Mouse (Mus musculus): Measurements from ENCODE around the gene Ttn. TPM values are rescaled to one million over a fixed set of nuclear protein-coding genes. Genes with fewer than 3 reads are reported as not detected.
A peak's percentile ranks its signal among the peaks of the same experiment; 100 is the strongest.

Gene Ttn
- polyA plus RNA-seq, 1 experiment = 0.04 TPM

- no peaks in the 10 kb centered on the region for H3K4me1 ChIP-seq (ENCODE audit: control insufficient read depth, insufficient read depth, low read length)
- TF ChIP-seq CTCF (IDR thresholded peaks at IDR 0.05; ENCODE audit: borderline replicate concordance, insufficient read depth, low read length) (no peak), POLR2A (IDR thresholded peaks at IDR 0.05; ENCODE audit: low read depth, low read length) (no peak)
- no peak overlapping the region for H3K4me3 ChIP-seq (ENCODE audit: insufficient read depth, low read length)
- no peak overlapping the region for H3K27ac ChIP-seq (ENCODE audit: insufficient read depth, low read length)
These were observed 100.9 kb downstream of the Ttn start for GRCm38 (mm10) chr2:76881406-76881805.

DNA sequence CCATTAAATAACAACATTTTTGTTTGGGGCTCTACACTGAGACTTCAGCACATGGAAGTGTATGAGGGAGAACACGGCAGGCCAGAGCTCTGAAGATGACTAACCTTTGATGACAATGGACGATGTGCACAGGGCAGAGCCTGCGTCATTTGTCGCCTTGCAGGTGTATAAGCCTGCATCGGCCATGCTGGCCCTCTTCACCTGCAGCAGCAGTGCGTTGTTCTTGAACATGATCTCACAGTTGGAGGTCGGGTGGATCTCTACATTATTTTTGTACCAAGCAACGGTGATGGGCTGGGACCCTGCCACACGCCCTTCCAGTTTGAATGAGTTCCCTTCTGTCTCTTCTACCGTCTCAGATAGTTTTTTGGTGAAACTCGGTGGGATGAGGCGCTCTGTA lies 106.8 kb downstream of the Ttn start:
- no peak overlapping the region for H3K4me3 ChIP-seq (ENCODE audit: insufficient read depth, low read length)
- TF ChIP-seq POLR2A (IDR thresholded peaks at IDR 0.05; ENCODE audit: low read depth, low read length) (no peak), CTCF (IDR thresholded peaks at IDR 0.05; ENCODE audit: borderline replicate concordance, insufficient read depth, low read length) (no peak)
- H3K27ac ChIP-seq (ENCODE audit: insufficient read depth, low read length) = no peak overlapping the region
- H3K4me1 ChIP-seq (ENCODE audit: control insufficient read depth, insufficient read depth, low read length) = no peaks in the 10 kb centered on the region

DNA sequence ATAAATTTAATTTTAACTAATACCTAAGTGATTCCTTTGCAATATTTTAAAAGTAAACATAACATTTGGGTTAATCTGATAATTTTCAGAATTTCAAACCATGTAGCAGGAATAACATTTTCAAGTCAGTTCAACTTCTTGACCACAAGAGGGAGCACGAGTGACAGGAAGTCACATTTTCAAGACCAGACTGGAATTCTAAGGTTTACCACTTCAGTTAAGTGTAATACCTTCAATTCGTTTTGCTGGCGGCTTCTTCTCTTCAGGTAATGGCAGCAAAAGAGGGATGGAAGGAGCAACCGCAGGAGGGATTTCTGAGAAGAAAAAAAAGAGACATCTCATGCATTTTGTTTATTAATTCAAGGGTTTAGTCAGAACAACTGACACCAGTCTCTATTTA lies 115.4 kb downstream of the Ttn start:
- H3K4me3 ChIP-seq (ENCODE audit: insufficient read depth, low read length) = no peak overlapping the region
- TF ChIP-seq POLR2A (IDR thresholded peaks at IDR 0.05; ENCODE audit: low read depth, low read length) = no peak
- TF ChIP-seq CTCF (IDR thresholded peaks at IDR 0.05; ENCODE audit: borderline replicate concordance, insufficient read depth, low read length) = 0 out of 2 replicates have a peak, but pooled peaks have one; percentile 9
- H3K4me1 ChIP-seq (ENCODE audit: control insufficient read depth, insufficient read depth, low read length) = no peaks in the 10 kb centered on the region
- no peak overlapping the region for H3K27ac ChIP-seq (ENCODE audit: insufficient read depth, low read length)

- no peaks in the 10 kb centered on the region for H3K4me1 ChIP-seq (ENCODE audit: control insufficient read depth, insufficient read depth, low read length)
- TF ChIP-seq CTCF (IDR thresholded peaks at IDR 0.05; ENCODE audit: borderline replicate concordance, insufficient read depth, low read length) (no peak), POLR2A (IDR thresholded peaks at IDR 0.05; ENCODE audit: low read depth, low read length) (no peak)
- no peak overlapping the region for H3K4me3 ChIP-seq (ENCODE audit: insufficient read depth, low read length)
- H3K27ac ChIP-seq (ENCODE audit: insufficient read depth, low read length) = no peak overlapping the region
These were observed 116.8 kb downstream of the Ttn start for GRCm38 (mm10) chr2:76865497-76865896.

DNA sequence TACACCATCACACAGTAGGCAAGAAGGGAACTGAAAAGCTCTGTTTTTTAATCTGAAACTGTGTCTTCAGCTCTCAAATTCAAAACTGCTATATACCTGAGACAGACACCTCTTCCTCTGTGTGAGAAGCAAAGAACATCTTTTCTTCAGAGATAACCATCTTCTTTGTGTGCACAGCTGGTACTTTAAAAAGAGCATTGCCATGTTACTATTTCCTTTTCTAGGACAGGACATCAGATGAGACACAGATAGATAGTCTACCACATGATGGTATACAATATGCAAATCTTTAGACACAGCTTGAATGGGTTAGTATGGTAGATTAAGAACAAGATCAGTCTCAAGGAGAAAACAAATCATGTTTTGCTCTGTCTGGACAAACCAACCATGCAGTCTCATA lies 121.0 kb downstream of the Ttn start:
- Histone ChIP-seq H3K4me1 (ENCODE audit: control insufficient read depth, insufficient read depth, low read length) (no peaks in the 10 kb centered on the region), H3K4me3 (ENCODE audit: insufficient read depth, low read length) (no peak overlapping the region), H3K27ac (ENCODE audit: insufficient read depth, low read length) (no peak overlapping the region)
- TF ChIP-seq CTCF (IDR thresholded peaks at IDR 0.05; ENCODE audit: borderline replicate concordance, insufficient read depth, low read length) (no peak), POLR2A (IDR thresholded peaks at IDR 0.05; ENCODE audit: low read depth, low read length) (no peak)

- Histone ChIP-seq H3K27ac (ENCODE audit: insufficient read depth, low read length) (no peak overlapping the region), H3K4me3 (ENCODE audit: insufficient read depth, low read length) (no peak overlapping the region), H3K4me1 (ENCODE audit: control insufficient read depth, insufficient read depth, low read length) (no peaks in the 10 kb centered on the region)
- no peak for TF ChIP-seq CTCF (IDR thresholded peaks at IDR 0.05; ENCODE audit: borderline replicate concordance, insufficient read depth, low read length)
- no peak for TF ChIP-seq POLR2A (IDR thresholded peaks at IDR 0.05; ENCODE audit: low read depth, low read length)
These were observed 132.3 kb downstream of the Ttn start for GRCm38 (mm10) chr2:76850066-76850465.

GRCm38 (mm10) chr2:76843162-76843561 lies 139.2 kb downstream of the Ttn start:
- TF ChIP-seq CTCF (IDR thresholded peaks at IDR 0.05; ENCODE audit: borderline replicate concordance, insufficient read depth, low read length) (no peak), POLR2A (IDR thresholded peaks at IDR 0.05; ENCODE audit: low read depth, low read length) (no peak)
- Histone ChIP-seq H3K27ac (ENCODE audit: insufficient read depth, low read length) (no peak overlapping the region), H3K4me1 (ENCODE audit: control insufficient read depth, insufficient read depth, low read length) (no peaks in the 10 kb centered on the region), H3K4me3 (ENCODE audit: insufficient read depth, low read length) (no peak overlapping the region)

- no peak overlapping the region for H3K4me3 ChIP-seq (ENCODE audit: insufficient read depth, low read length)
- no peaks in the 10 kb centered on the region for H3K4me1 ChIP-seq (ENCODE audit: control insufficient read depth, insufficient read depth, low read length)
- H3K27ac ChIP-seq (ENCODE audit: insufficient read depth, low read length) = no peak overlapping the region
- TF ChIP-seq POLR2A (IDR thresholded peaks at IDR 0.05; ENCODE audit: low read depth, low read length) (no peak), CTCF (IDR thresholded peaks at IDR 0.05; ENCODE audit: borderline replicate concordance, insufficient read depth, low read length) (no peak)
These were observed 161.9 kb downstream of the Ttn start for GRCm38 (mm10) chr2:76820472-76820871.

DNA sequence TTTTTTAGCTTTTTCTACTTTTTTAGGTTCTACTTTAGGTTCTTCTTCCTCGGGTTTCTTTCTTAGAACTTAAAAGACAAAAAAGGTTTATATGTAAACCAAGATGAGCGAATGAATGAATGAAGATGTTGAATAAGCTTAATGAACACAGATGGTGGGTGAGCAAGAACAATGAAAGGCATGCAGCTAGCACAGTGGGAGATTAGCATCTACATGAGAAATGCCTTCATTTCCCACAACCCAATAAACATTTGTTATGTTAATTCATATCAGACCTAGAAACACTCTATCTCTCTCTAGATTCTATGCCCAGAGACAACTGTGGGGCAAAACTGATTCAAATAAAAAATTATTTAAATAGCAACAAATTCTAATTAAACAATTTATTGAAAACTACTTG lies 164.6 kb downstream of the Ttn start:
- H3K4me1 ChIP-seq (ENCODE audit: control insufficient read depth, insufficient read depth, low read length) = no peaks in the 10 kb centered on the region
- H3K27ac ChIP-seq (ENCODE audit: insufficient read depth, low read length) = no peak overlapping the region
- TF ChIP-seq CTCF (IDR thresholded peaks at IDR 0.05; ENCODE audit: borderline replicate concordance, insufficient read depth, low read length) = no peak
- TF ChIP-seq POLR2A (IDR thresholded peaks at IDR 0.05; ENCODE audit: low read depth, low read length) = no peak
- H3K4me3 ChIP-seq (ENCODE audit: insufficient read depth, low read length) = no peak overlapping the region

- Histone ChIP-seq H3K27ac (ENCODE audit: insufficient read depth, low read length) (no peak overlapping the region), H3K4me1 (ENCODE audit: control insufficient read depth, insufficient read depth, low read length) (no peaks in the 10 kb centered on the region), H3K4me3 (ENCODE audit: insufficient read depth, low read length) (no peak overlapping the region)
- TF ChIP-seq POLR2A (IDR thresholded peaks at IDR 0.05; ENCODE audit: low read depth, low read length) (no peak), CTCF (IDR thresholded peaks at IDR 0.05; ENCODE audit: borderline replicate concordance, insufficient read depth, low read length) (no peak)
These were observed 168.1 kb downstream of the Ttn start for GRCm38 (mm10) chr2:76814048-76814817.
